Mouse (Mus musculus): ENCODE results near the gene Cd200r1. TPM values are rescaled to one million over a fixed set of nuclear protein-coding genes. Genes with fewer than 3 reads are reported as not detected.

Cd200r1 gene
- polyA plus RNA-seq, 1 experiment from 2014 or later, result 3.2 TPM

DNA sequence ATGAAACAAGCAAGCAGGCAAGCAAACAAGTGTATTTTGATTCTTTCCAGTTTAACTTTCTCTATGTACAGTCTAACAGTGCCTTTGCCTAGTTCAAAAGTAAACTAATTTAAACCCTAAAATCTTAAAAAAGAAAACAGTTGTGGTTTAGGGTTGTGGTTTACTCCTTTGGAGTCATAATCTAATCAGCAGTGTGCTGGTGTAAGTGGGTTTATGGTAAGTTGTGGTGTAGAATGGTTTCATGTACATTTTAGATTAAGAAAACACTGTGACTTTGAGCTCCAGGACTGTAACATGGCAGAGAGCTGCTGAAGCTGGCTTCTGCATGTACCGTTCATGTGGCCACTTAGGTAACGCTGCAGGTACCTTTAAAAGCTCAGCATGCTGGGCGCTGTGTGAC is 38.0 kb upstream of the Cd200r1 start:
- ATAC-seq (ENCODE audit: low read depth) (no peak), DNase-seq (no peak)
- Histone ChIP-seq H3K9ac (no peak overlapping the region), H3K27ac (no peak overlapping the region), H3K4me2 (no peak overlapping the region), H3K27me3 (no peaks in the 10 kb centered on the region), H3K9me3 (replicated peaks) (no peaks in the 10 kb centered on the region), H3K4me3 (replicated peaks) (no peak overlapping the region), H3K4me1 (replicated peaks) (peaks cover 34% of the 10 kb centered on the region), H3K36me3 (peaks cover 44% of the 10 kb centered on the region)
- 51% methylated on average over 3 of the region's 3 CpGs for WGBS (ENCODE audit: insufficient replicate concordance)

DNA sequence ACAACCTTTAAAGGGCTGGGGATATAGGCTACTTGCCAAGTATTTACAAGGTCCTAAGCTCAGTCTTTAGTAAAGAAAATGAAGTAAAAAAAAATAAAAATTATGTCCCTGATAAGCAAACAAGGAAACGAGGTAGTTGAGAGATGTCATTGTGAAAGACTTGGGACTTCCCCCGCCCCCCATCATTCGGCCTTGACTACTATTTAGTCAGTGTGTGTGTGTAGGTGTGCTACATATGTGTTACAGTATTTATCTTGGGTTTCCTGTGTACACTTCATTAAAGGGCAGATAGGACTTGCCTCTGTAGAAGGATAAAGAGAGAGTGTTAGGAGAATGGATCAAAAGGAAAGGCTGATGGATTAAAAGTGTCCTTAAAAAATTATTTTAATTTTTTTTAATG is 31.5 kb upstream of the Cd200r1 start:
- H3K9me3 ChIP-seq (replicated peaks), result no peaks in the 10 kb centered on the region
- no peak overlapping the region for H3K4me3 ChIP-seq (replicated peaks)
- 66% methylated on average over 3 of the region's 3 CpGs for WGBS (ENCODE audit: insufficient replicate concordance)
- H3K4me1 ChIP-seq (replicated peaks), result no peaks in the 10 kb centered on the region
- DNase-seq (no peak), ATAC-seq (ENCODE audit: low read depth) (no peak)
- H3K4me2 ChIP-seq, result no peak overlapping the region
- H3K36me3 ChIP-seq, result peaks cover 97% of the 10 kb centered on the region
- H3K27me3 ChIP-seq, result no peaks in the 10 kb centered on the region
- no peak overlapping the region for H3K9ac ChIP-seq
- H3K27ac ChIP-seq, result no peak overlapping the region

DNA sequence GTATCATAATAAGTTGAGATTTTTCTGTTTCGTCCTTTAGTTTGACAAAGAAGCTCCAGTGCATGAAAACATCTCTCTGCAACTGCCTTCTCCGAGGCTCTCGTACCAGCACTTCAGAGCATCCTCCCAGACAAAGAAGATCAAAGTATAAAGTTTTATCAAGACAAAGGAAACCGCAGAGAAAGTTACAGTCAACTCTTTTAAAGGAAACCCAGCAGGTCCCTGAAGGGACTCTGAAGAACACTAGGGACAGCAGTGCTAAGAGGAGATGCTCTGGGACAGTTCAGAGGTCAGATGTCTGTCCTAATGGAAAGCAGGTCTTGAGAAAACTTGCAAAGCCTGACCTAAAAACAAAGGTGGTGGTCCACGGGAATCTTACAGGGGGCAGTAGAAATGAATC is 29.9 kb upstream of the Cd200r1 start:
- Histone ChIP-seq H3K4me1 (replicated peaks) (no peaks in the 10 kb centered on the region), H3K36me3 (peaks cover 91% of the 10 kb centered on the region), H3K4me3 (replicated peaks) (no peak overlapping the region), H3K27me3 (no peaks in the 10 kb centered on the region), H3K27ac (no peak overlapping the region), H3K4me2 (no peak overlapping the region), H3K9ac (no peak overlapping the region), H3K9me3 (replicated peaks) (no peaks in the 10 kb centered on the region)
- DNase-seq, result no peak
- 79% methylated on average over 5 of the region's 5 CpGs for whole genome bisulfite sequencing (ENCODE audit: insufficient replicate concordance)
- ATAC-seq (ENCODE audit: low read depth), result no peak

DNA sequence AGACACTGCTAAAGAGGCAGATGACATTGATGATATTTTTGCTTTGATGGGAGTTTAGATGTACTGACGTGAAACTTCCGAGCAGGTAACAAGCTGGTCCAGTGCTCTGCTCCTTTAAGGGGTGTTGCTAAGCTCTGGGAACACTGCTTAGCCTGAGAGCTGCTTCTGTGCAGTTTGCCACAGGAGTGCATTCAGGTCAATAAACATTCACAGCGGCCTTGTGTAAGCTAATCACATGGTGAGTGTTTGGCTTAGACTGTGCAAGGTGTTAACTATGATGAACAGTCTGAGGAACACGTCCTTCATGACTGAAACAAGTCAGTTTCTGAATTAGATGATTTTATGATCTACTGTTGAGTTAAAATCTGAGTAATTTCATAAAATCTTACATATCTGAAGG is 29.4 kb upstream of the Cd200r1 start:
- no peaks in the 10 kb centered on the region for H3K9me3 ChIP-seq (replicated peaks)
- H3K27ac ChIP-seq, result no peak overlapping the region
- H3K36me3 ChIP-seq, result peaks cover 89% of the 10 kb centered on the region
- H3K4me2 ChIP-seq, result no peak overlapping the region
- no peak overlapping the region for H3K4me3 ChIP-seq (replicated peaks)
- H3K9ac ChIP-seq, result no peak overlapping the region
- no peaks in the 10 kb centered on the region for H3K27me3 ChIP-seq
- DNase-seq (no peak), ATAC-seq (ENCODE audit: low read depth) (no peak)
- WGBS (ENCODE audit: insufficient replicate concordance), result 81% methylated on average over 4 of the region's 4 CpGs
- H3K4me1 ChIP-seq (replicated peaks), result no peaks in the 10 kb centered on the region

DNA sequence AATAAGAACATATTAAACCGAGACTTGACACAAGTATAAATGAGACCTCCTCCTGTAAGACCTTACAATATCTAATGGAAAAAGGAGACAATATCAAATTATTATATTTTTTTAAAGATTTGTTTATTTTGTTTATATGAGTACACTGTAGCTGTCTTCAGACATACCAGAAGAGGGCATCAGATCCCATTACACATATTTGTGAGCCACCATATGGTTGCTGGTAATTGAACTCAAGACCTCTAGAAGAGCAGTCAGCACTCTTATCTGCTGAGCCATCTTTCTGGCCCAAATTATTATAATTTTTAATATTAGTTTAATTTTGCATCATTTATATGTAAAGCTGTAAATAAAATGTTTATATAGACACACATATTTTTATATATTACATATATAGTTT is 22.8 kb upstream of the Cd200r1 start:
- Histone ChIP-seq H3K9me3 (replicated peaks) (no peaks in the 10 kb centered on the region), H3K4me1 (replicated peaks) (peaks cover 22% of the 10 kb centered on the region), H3K27me3 (no peaks in the 10 kb centered on the region), H3K4me3 (replicated peaks) (no peak overlapping the region), H3K27ac (no peak overlapping the region), H3K4me2 (no peak overlapping the region), H3K9ac (no peak overlapping the region), H3K36me3 (peaks cover 36% of the 10 kb centered on the region)
- DNase-seq (no peak), ATAC-seq (ENCODE audit: low read depth) (no peak)
- 84% methylated on average over 1 of the region's 1 CpGs for WGBS (ENCODE audit: insufficient replicate concordance)

DNA sequence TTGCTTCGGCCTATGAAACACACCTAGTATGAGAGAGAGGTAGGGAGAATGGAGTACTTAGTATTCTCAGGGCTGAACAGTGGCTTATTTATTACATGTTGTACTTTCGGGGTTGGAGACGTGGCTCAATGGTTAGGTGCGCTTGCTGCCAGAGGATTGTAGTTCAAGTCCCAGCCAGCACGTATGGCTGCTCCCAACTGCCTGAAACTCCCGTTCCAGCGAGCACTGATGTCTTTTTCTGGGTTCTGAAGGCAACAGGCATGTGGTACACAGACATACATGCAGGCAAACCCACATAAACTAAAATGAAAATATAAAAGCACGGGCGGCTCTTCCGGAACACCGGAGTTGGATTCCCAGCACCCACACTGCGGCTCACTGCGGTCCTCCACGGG is 20.1 kb upstream of the Cd200r1 start:
- peak; percentile 29 for ATAC-seq (ENCODE audit: low read depth)

DNA sequence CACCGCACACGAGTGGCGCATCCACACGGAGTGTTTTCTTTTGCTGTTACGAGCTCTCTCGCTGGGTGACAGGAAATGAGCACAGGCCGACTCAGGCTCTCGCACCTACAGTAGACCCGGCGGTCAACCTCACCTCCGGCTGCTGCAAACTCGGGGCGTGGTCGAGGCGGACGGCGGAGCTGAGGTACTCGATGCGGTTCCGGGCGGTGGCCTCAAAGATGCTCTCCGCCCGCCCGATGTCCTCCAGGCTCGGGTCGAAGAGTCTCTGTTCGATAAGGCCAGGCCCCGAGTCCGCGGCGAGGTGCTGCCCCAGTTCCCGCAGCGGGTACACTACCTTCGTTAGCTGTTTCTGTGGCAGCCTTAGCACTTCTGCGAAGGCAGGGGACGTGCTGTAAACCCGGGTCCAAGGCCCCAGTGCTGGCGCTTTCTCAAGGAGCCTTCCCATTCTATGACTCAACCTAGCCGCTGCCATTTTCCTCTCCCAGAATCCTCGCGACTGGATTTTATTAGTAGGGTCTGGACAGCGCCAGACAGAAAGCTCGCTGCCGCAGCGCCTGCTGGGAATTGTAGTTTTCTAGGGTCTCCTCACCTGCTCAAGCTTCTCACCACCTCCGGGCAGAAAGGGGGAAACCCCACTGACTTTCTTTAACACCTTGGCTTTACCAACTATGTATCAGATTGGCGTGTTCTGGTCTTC is 19.5 kb upstream of the Cd200r1 start, which contains the start of gene Gtpbp8:
Gene Gtpbp8 (minus strand): TSS at position 498 of the 697 bp plus-strand sequence.
- H3K27me3 ChIP-seq, result no peaks in the 10 kb centered on the region
- peaks cover 10% of the 10 kb centered on the region for H3K36me3 ChIP-seq
- peak within 1 kb of the TSS; percentile 91 for H3K27ac ChIP-seq
- no peaks in the 10 kb centered on the region for H3K9me3 ChIP-seq (replicated peaks)
- peaks cover 33% of the 10 kb centered on the region for H3K4me1 ChIP-seq (replicated peaks)
- ATAC-seq (ENCODE audit: low read depth), result peak; percentile 94
- H3K4me2 ChIP-seq, result peak within 1 kb of the TSS; percentile 85
- H3K4me3 ChIP-seq (replicated peaks), result peak within 1 kb of the TSS; percentile 78
- under 1% methylated on average over 47 of the region's 47 CpGs for WGBS (ENCODE audit: insufficient replicate concordance)
- peak; percentile 77 for DNase-seq
- peak within 1 kb of the TSS; percentile 84 for H3K9ac ChIP-seq

More for the DNA sequence above, 20.1 kb upstream of the Cd200r1 start:
- peaks cover 33% of the 10 kb centered on the region for H3K4me1 ChIP-seq (replicated peaks)
- H3K4me3 ChIP-seq (replicated peaks), result peak overlapping the region; percentile 78
- no peak for DNase-seq
- H3K27me3 ChIP-seq, result no peaks in the 10 kb centered on the region
- peak overlapping the region; percentile 84 for H3K9ac ChIP-seq
- peaks cover 16% of the 10 kb centered on the region for H3K36me3 ChIP-seq
- peak overlapping the region; percentile 91 for H3K27ac ChIP-seq
- WGBS (ENCODE audit: insufficient replicate concordance), result 6% methylated on average over 14 of the region's 14 CpGs
- no peaks in the 10 kb centered on the region for H3K9me3 ChIP-seq (replicated peaks)
- peak overlapping the region; percentile 85 for H3K4me2 ChIP-seq

DNA sequence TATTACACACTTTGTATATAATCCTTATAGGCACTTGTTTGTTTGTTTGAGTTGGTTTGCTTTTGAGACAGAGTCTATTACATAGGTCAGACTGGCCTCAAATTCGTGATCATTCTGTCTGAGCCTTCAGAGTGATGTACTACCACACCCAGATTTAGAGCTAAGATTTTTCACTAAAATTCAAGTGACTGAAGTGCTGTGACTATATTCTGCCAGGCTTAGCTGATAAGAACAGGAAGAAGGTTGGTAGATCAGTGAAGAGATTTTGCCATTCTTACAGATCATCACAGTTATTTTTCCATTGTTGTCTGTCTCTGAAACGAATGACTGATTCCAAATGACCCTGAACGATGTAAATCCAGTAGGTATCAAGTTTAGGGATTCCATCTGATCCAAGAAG is 17.5 kb upstream of the Cd200r1 start:
- H3K9me3 ChIP-seq (replicated peaks), result no peaks in the 10 kb centered on the region
- H3K4me1 ChIP-seq (replicated peaks), result peaks cover 33% of the 10 kb centered on the region
- H3K27me3 ChIP-seq, result no peaks in the 10 kb centered on the region
- 47% methylated on average over 3 of the region's 3 CpGs for WGBS (ENCODE audit: insufficient replicate concordance)
- no peak overlapping the region for H3K4me3 ChIP-seq (replicated peaks)
- ATAC-seq (ENCODE audit: low read depth) (no peak), DNase-seq (no peak)
- H3K9ac ChIP-seq, result no peak overlapping the region
- no peak overlapping the region for H3K4me2 ChIP-seq
- H3K36me3 ChIP-seq, result no peaks in the 10 kb centered on the region
- H3K27ac ChIP-seq, result no peak overlapping the region

DNA sequence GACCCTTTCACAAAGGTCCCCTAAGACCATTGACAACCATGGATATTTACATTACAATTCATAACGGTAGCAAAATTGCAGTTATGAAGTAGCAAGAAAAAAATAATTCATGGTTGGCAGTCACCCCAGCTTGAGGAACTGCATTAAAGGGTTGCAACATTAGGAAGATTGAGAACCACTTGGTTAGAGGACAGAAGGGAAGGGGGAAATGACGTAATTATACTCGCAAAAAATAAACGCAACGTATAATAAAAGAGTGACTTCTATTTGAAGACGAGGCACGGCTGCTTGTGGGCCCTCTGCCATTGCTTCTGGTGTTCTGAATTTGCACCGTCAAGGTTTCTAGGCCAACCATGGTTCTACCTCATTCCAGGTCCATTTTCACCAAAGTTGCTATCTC is 7.8 kb upstream of the Cd200r1 start:
- Histone ChIP-seq H3K27ac (no peak overlapping the region), H3K9ac (no peak overlapping the region), H3K9me3 (replicated peaks) (no peaks in the 10 kb centered on the region), H3K27me3 (no peaks in the 10 kb centered on the region), H3K36me3 (no peaks in the 10 kb centered on the region), H3K4me3 (replicated peaks) (no peak overlapping the region), H3K4me1 (replicated peaks) (no peaks in the 10 kb centered on the region), H3K4me2 (no peak overlapping the region)
- 66% methylated on average over 8 of the region's 8 CpGs for WGBS (ENCODE audit: insufficient replicate concordance)
- ATAC-seq (ENCODE audit: low read depth) (no peak), DNase-seq (no peak)

DNA sequence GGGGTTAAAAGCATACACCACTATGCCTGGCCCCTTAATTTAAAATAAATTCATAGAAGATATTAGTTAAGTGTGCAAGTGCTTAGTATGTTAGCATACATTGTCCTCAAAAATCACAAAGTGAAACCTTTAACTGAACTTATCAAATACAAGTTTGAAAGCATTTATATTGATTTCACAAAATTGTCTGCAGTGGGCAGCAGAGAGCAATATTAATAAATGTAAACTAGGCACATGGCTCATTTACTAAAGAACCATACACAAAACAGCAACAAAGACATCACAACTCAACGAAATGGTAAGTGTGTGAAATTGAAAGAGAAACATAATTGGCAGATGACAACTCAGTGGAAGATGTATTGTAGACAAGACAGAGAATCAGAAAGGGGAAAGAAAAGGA is 3.7 kb upstream of the Cd200r1 start:
- Histone ChIP-seq H3K27ac (no peak overlapping the region), H3K4me1 (replicated peaks) (peaks cover 17% of the 10 kb centered on the region), H3K36me3 (no peaks in the 10 kb centered on the region), H3K4me3 (replicated peaks) (no peak overlapping the region), H3K9me3 (replicated peaks) (no peaks in the 10 kb centered on the region), H3K4me2 (no peak overlapping the region), H3K27me3 (no peaks in the 10 kb centered on the region), H3K9ac (no peak overlapping the region)
- 40% methylated on average over 1 of the region's 1 CpGs for WGBS (ENCODE audit: insufficient replicate concordance)
- DNase-seq (no peak), ATAC-seq (ENCODE audit: low read depth) (no peak)

DNA sequence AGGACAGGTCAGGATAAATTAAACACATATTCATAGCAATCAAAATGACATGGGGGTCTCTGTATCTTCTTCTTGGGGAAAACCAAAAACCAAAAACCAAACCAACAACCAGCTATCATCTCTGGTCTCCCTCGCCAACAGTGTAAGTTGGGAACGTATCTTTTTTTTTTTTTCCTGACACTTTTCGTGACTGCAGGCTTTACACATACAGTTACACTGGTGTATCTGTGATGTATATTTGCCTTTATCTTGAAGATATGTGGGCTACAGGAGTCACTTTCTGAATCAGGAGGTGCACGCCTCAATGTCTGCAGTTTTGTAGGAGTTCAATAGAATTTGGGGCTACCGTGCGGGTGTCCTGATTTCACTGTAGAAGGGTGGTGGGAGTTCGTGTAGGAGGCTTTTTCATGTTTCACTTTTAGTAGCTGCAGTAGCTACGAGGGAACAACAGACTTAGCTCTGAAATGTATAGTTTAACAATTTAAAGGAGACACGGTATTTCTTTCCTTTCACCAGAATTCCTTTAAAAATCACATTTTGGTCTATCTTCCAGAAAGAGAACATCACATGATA is 870 bp downstream of the Cd200r1 start:
- Histone ChIP-seq H3K9ac (peak overlapping the region; percentile 57), H3K27ac (no peak overlapping the region), H3K4me1 (replicated peaks) (peaks cover 24% of the 10 kb centered on the region), H3K36me3 (no peaks in the 10 kb centered on the region), H3K4me3 (replicated peaks) (peak overlapping the region; percentile 55), H3K9me3 (replicated peaks) (no peaks in the 10 kb centered on the region), H3K4me2 (peak overlapping the region; percentile 66), H3K27me3 (no peaks in the 10 kb centered on the region)
- ATAC-seq (ENCODE audit: low read depth), result no peak
- no peak for DNase-seq
- 28% methylated on average over 9 of the region's 9 CpGs for WGBS (ENCODE audit: insufficient replicate concordance)

DNA sequence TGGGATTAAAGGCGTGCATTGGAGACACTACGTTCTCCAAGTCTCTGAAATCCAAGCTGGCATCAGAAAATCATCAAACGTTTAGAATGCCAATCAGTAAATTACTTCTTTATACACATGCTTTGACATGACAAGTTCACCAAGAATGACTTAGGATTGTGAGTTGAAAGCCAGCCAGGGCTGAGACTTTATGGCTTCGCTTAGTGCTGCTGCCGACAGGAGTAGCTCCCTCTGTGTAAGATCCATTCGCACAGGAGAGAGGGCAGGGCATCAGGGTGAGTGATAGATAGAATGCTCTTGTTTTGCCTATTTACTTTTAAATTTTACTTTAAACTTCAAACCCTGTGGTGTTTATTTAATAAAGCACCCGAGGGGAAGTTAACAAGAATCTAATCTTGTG is 2.0 kb downstream of the Cd200r1 start:
- WGBS (ENCODE audit: insufficient replicate concordance), result 61% methylated on average over 7 of the region's 7 CpGs
- DNase-seq, result no peak
- H3K9me3 ChIP-seq (replicated peaks), result no peaks in the 10 kb centered on the region
- H3K4me2 ChIP-seq, result 0 out of 2 replicates have a peak overlapping the region, but pooled peaks have one; percentile 26
- H3K27ac ChIP-seq, result no peak overlapping the region
- no peak for ATAC-seq (ENCODE audit: low read depth)
- peaks cover 25% of the 10 kb centered on the region for H3K4me1 ChIP-seq (replicated peaks)
- no peaks in the 10 kb centered on the region for H3K27me3 ChIP-seq
- H3K36me3 ChIP-seq, result no peaks in the 10 kb centered on the region
- no peak overlapping the region for H3K9ac ChIP-seq
- 0 out of 2 replicates have a peak overlapping the region, but pooled peaks have one; percentile 55 for H3K4me3 ChIP-seq (replicated peaks)

All from liver, embryonic 13.5 days (tissue).